Mouse (Mus musculus): Measurements from ENCODE around the gene Mbtps1. TPM values are rescaled to one million over a fixed set of nuclear protein-coding genes. Genes with fewer than 3 reads are reported as not detected.

The Mbtps1 gene
- polyA plus RNA-seq, 1 experiment from 2014 or later = 131 TPM

GRCm38 (mm10) chr8:119566367-119566766 is 7.8 kb upstream of the Mbtps1 start:
- H3K4me1 ChIP-seq (ENCODE audit: insufficient read depth, low read length) = no peaks in the 10 kb centered on the region
- ATAC-seq (ENCODE audit: low FRiP score, low TSS enrichment) = no peak
- peaks cover 29% of the 10 kb centered on the region; the same call in 1 of the 2 replicates for H3K36me3 ChIP-seq (ENCODE audit: insufficient read depth, low read length)
- no peak overlapping the region for H3K4me2 ChIP-seq (replicated peaks; ENCODE audit: low read depth, low read length)
- H3K27ac ChIP-seq (ENCODE audit: low read length) = no peak overlapping the region
- no peak overlapping the region for H3K9ac ChIP-seq (replicated peaks; ENCODE audit: low read length)
- WGBS = 77% methylated on average over 11 of the region's 11 CpGs
- H3K9me3 ChIP-seq (ENCODE audit: low read length) = no peaks in the 10 kb centered on the region
- no peak overlapping the region for H3K4me3 ChIP-seq (ENCODE audit: low read length)
- no peaks in the 10 kb centered on the region for H3K27me3 ChIP-seq (ENCODE audit: insufficient read depth, low read length)

- 90% methylated on average over 14 of the region's 14 CpGs for WGBS
- no peak for ATAC-seq (ENCODE audit: low FRiP score, low TSS enrichment)
- H3K4me1 ChIP-seq (ENCODE audit: insufficient read depth, low read length) = peaks cover 4% of the 10 kb centered on the region; the same call in 1 of the 2 replicates
- peaks cover 29% of the 10 kb centered on the region; the same call in 1 of the 2 replicates for H3K36me3 ChIP-seq (ENCODE audit: insufficient read depth, low read length)
- no peaks in the 10 kb centered on the region for H3K9me3 ChIP-seq (ENCODE audit: low read length)
- H3K27ac ChIP-seq (ENCODE audit: low read length) = no peak overlapping the region
- no peaks in the 10 kb centered on the region for H3K27me3 ChIP-seq (ENCODE audit: insufficient read depth, low read length)
- no peak overlapping the region for H3K9ac ChIP-seq (replicated peaks; ENCODE audit: low read length)
- no peak overlapping the region for H3K4me3 ChIP-seq (ENCODE audit: low read length)
- H3K4me2 ChIP-seq (replicated peaks; ENCODE audit: low read depth, low read length) = no peak overlapping the region
These were observed 5.3 kb upstream of the Mbtps1 start for GRCm38 (mm10) chr8:119563849-119564251.

- Histone ChIP-seq H3K4me2 (replicated peaks; ENCODE audit: low read depth, low read length) (no peak overlapping the region), H3K36me3 (ENCODE audit: insufficient read depth, low read length) (peaks cover 17% of the 10 kb centered on the region; the same call in 1 of the 2 replicates), H3K4me3 (ENCODE audit: low read length) (no peak overlapping the region), H3K9ac (replicated peaks; ENCODE audit: low read length) (peak overlapping the region; percentile 78), H3K4me1 (ENCODE audit: insufficient read depth, low read length) (peaks cover 21% of the 10 kb centered on the region), H3K9me3 (ENCODE audit: low read length) (no peaks in the 10 kb centered on the region), H3K27me3 (ENCODE audit: insufficient read depth, low read length) (no peaks in the 10 kb centered on the region), H3K27ac (ENCODE audit: low read length) (peak overlapping the region; percentile 76)
- no peak for ATAC-seq (ENCODE audit: low FRiP score, low TSS enrichment)
- WGBS = 91% methylated on average over 6 of the region's 6 CpGs
These were observed 826 bp upstream of the Mbtps1 start for GRCm38 (mm10) chr8:119559402-119559720.

GRCm38 (mm10) chr8:119557821-119558602 is 523 bp downstream of the Mbtps1 start:
- peak; percentile 92 for ATAC-seq (ENCODE audit: low FRiP score, low TSS enrichment)
- Histone ChIP-seq H3K36me3 (ENCODE audit: insufficient read depth, low read length) (peaks cover 4% of the 10 kb centered on the region; the same call in 1 of the 2 replicates), H3K4me1 (ENCODE audit: insufficient read depth, low read length) (peaks cover 24% of the 10 kb centered on the region), H3K4me3 (ENCODE audit: low read length) (peak overlapping the region; percentile 83), H3K27me3 (ENCODE audit: insufficient read depth, low read length) (no peaks in the 10 kb centered on the region), H3K9me3 (ENCODE audit: low read length) (no peaks in the 10 kb centered on the region), H3K9ac (replicated peaks; ENCODE audit: low read length) (peak overlapping the region; percentile 90), H3K4me2 (replicated peaks; ENCODE audit: low read depth, low read length) (peak overlapping the region; percentile 83), H3K27ac (ENCODE audit: low read length) (peak overlapping the region; percentile 92)
- WGBS = under 1% methylated on average over 55 of the region's 55 CpGs

- Histone ChIP-seq H3K9me3 (ENCODE audit: low read length) (no peaks in the 10 kb centered on the region), H3K27me3 (ENCODE audit: insufficient read depth, low read length) (no peaks in the 10 kb centered on the region), H3K4me1 (ENCODE audit: insufficient read depth, low read length) (peaks cover 27% of the 10 kb centered on the region), H3K9ac (replicated peaks; ENCODE audit: low read length) (peak overlapping the region; percentile 90), H3K4me3 (ENCODE audit: low read length) (peak overlapping the region; percentile 83), H3K36me3 (ENCODE audit: insufficient read depth, low read length) (no peaks in the 10 kb centered on the region), H3K27ac (ENCODE audit: low read length) (no peak overlapping the region), H3K4me2 (replicated peaks; ENCODE audit: low read depth, low read length) (peak overlapping the region; percentile 83)
- ATAC-seq (ENCODE audit: low FRiP score, low TSS enrichment) = no peak
- 72% methylated on average over 9 of the region's 9 CpGs for WGBS
These were observed 1.4 kb downstream of the Mbtps1 start for GRCm38 (mm10) chr8:119557132-119557531.

- Histone ChIP-seq H3K4me2 (replicated peaks; ENCODE audit: low read depth, low read length) (no peak overlapping the region), H3K27me3 (ENCODE audit: insufficient read depth, low read length) (no peaks in the 10 kb centered on the region), H3K4me1 (ENCODE audit: insufficient read depth, low read length) (peaks cover 27% of the 10 kb centered on the region), H3K9ac (replicated peaks; ENCODE audit: low read length) (no peak overlapping the region), H3K27ac (ENCODE audit: low read length) (no peak overlapping the region), H3K4me3 (ENCODE audit: low read length) (no peak overlapping the region), H3K9me3 (ENCODE audit: low read length) (no peaks in the 10 kb centered on the region), H3K36me3 (ENCODE audit: insufficient read depth, low read length) (no peaks in the 10 kb centered on the region)
- no peak for ATAC-seq (ENCODE audit: low FRiP score, low TSS enrichment)
- 78% methylated on average over 6 of the region's 6 CpGs for WGBS
These were observed 2.7 kb downstream of the Mbtps1 start for GRCm38 (mm10) chr8:119555861-119556260.

- 66% methylated on average over 2 of the region's 2 CpGs for WGBS
- Histone ChIP-seq H3K9me3 (ENCODE audit: low read length) (no peaks in the 10 kb centered on the region), H3K27me3 (ENCODE audit: insufficient read depth, low read length) (no peaks in the 10 kb centered on the region), H3K4me2 (replicated peaks; ENCODE audit: low read depth, low read length) (no peak overlapping the region), H3K4me3 (ENCODE audit: low read length) (no peak overlapping the region), H3K36me3 (ENCODE audit: insufficient read depth, low read length) (no peaks in the 10 kb centered on the region), H3K27ac (ENCODE audit: low read length) (no peak overlapping the region), H3K9ac (replicated peaks; ENCODE audit: low read length) (no peak overlapping the region), H3K4me1 (ENCODE audit: insufficient read depth, low read length) (peaks cover 23% of the 10 kb centered on the region)
- ATAC-seq (ENCODE audit: low FRiP score, low TSS enrichment) = no peak
These were observed 5.6 kb downstream of the Mbtps1 start for GRCm38 (mm10) chr8:119552967-119553366.

GRCm38 (mm10) chr8:119548560-119549113 is 9.9 kb downstream of the Mbtps1 start:
- no peak overlapping the region for H3K4me2 ChIP-seq (replicated peaks; ENCODE audit: low read depth, low read length)
- no peak overlapping the region for H3K27ac ChIP-seq (ENCODE audit: low read length)
- ATAC-seq (ENCODE audit: low FRiP score, low TSS enrichment) = no peak
- peaks cover 28% of the 10 kb centered on the region for H3K36me3 ChIP-seq (ENCODE audit: insufficient read depth, low read length)
- no peaks in the 10 kb centered on the region for H3K9me3 ChIP-seq (ENCODE audit: low read length)
- H3K27me3 ChIP-seq (ENCODE audit: insufficient read depth, low read length) = no peaks in the 10 kb centered on the region
- H3K4me3 ChIP-seq (ENCODE audit: low read length) = no peak overlapping the region
- 64% methylated on average over 7 of the region's 7 CpGs for WGBS
- peaks cover 6% of the 10 kb centered on the region; the same call in 1 of the 2 replicates for H3K4me1 ChIP-seq (ENCODE audit: insufficient read depth, low read length)
- no peak overlapping the region for H3K9ac ChIP-seq (replicated peaks; ENCODE audit: low read length)

- Histone ChIP-seq H3K27me3 (ENCODE audit: insufficient read depth, low read length) (no peaks in the 10 kb centered on the region), H3K4me3 (ENCODE audit: low read length) (no peak overlapping the region), H3K4me1 (ENCODE audit: insufficient read depth, low read length) (no peaks in the 10 kb centered on the region), H3K9ac (replicated peaks; ENCODE audit: low read length) (no peak overlapping the region), H3K36me3 (ENCODE audit: insufficient read depth, low read length) (peaks cover 39% of the 10 kb centered on the region), H3K27ac (ENCODE audit: low read length) (no peak overlapping the region), H3K9me3 (ENCODE audit: low read length) (no peaks in the 10 kb centered on the region), H3K4me2 (replicated peaks; ENCODE audit: low read depth, low read length) (no peak overlapping the region)
- 71% methylated on average over 18 of the region's 18 CpGs for WGBS
- no peak for ATAC-seq (ENCODE audit: low FRiP score, low TSS enrichment)
These were observed 11.4 kb downstream of the Mbtps1 start for GRCm38 (mm10) chr8:119547019-119547691.

GRCm38 (mm10) chr8:119545791-119546190 is 12.7 kb downstream of the Mbtps1 start:
- Histone ChIP-seq H3K27ac (ENCODE audit: low read length) (no peak overlapping the region), H3K9ac (replicated peaks; ENCODE audit: low read length) (no peak overlapping the region), H3K4me2 (replicated peaks; ENCODE audit: low read depth, low read length) (no peak overlapping the region), H3K9me3 (ENCODE audit: low read length) (no peaks in the 10 kb centered on the region), H3K4me3 (ENCODE audit: low read length) (no peak overlapping the region), H3K27me3 (ENCODE audit: insufficient read depth, low read length) (no peaks in the 10 kb centered on the region), H3K36me3 (ENCODE audit: insufficient read depth, low read length) (peaks cover 51% of the 10 kb centered on the region), H3K4me1 (ENCODE audit: insufficient read depth, low read length) (no peaks in the 10 kb centered on the region)
- 84% methylated on average over 6 of the region's 6 CpGs for WGBS
- no peak for ATAC-seq (ENCODE audit: low FRiP score, low TSS enrichment)
